Mouse (Mus musculus): ENCODE data around the gene Klhl40. TPM values are rescaled to one million over a fixed set of nuclear protein-coding genes. Genes with fewer than 3 reads are reported as not detected.

Gene Klhl40
- total RNA-seq, 2 experiments from 2014 or later = 3.3 to 4.4 TPM

- DNase-seq (ENCODE audit: extremely low spot score in 1 of 2, low spot score in 1 of 2) = no peak
Observed at GRCm38 (mm10) chr9:121775951-121776350, 1.5 kb upstream of the Klhl40 start.

- DNase-seq (ENCODE audit: extremely low spot score in 1 of 2, low spot score in 1 of 2) = no peak
Observed at GRCm38 (mm10) chr9:121776511-121776910, 896 bp upstream of the Klhl40 start.

- DNase-seq (ENCODE audit: extremely low spot score in 1 of 2, low spot score in 1 of 2) = peak; percentile 54 to 60
Observed at GRCm38 (mm10) chr9:121778066-121778624, 738 bp downstream of the Klhl40 start.

- no peak for DNase-seq (ENCODE audit: extremely low spot score in 1 of 2, low spot score in 1 of 2)
Observed at GRCm38 (mm10) chr9:121784801-121785200, 7.4 kb downstream of the Klhl40 start.

- DNase-seq (ENCODE audit: extremely low spot score in 1 of 2, low spot score in 1 of 2) = no peak
Observed at GRCm38 (mm10) chr9:121785261-121785660, 7.9 kb downstream of the Klhl40 start.

GRCm38 (mm10) chr9:121786359-121786758 lies 9.0 kb downstream of the Klhl40 start:
- no peak for DNase-seq (ENCODE audit: extremely low spot score in 1 of 2, low spot score in 1 of 2)

- peak in 1 of 2 experiments; percentile 58 for DNase-seq (ENCODE audit: extremely low spot score in 1 of 2, low spot score in 1 of 2)
Observed at GRCm38 (mm10) chr9:121791206-121791605, 13.8 kb downstream of the Klhl40 start.

- DNase-seq (ENCODE audit: extremely low spot score in 1 of 2, low spot score in 1 of 2) = no peak
Observed at GRCm38 (mm10) chr9:121791757-121792521, 14.5 kb downstream of the Klhl40 start, which contains the start of gene Hhatl. Hhatl (minus strand) TSS chr9:121792507.

GRCm38 (mm10) chr9:121794972-121795539 lies 17.6 kb downstream of the Klhl40 start:
- peak in 1 of 2 experiments; percentile 29 for DNase-seq (ENCODE audit: extremely low spot score in 1 of 2, low spot score in 1 of 2)

GRCm38 (mm10) chr9:121797722-121798121 lies 20.3 kb downstream of the Klhl40 start:
- no peak for DNase-seq (ENCODE audit: extremely low spot score in 1 of 2, low spot score in 1 of 2)

GRCm38 (mm10) chr9:121798887-121799520 lies 21.6 kb downstream of the Klhl40 start:
- no peak for DNase-seq (ENCODE audit: extremely low spot score in 1 of 2, low spot score in 1 of 2)

GRCm38 (mm10) chr9:121802747-121803146 lies 25.3 kb downstream of the Klhl40 start:
- no peak for DNase-seq (ENCODE audit: extremely low spot score in 1 of 2, low spot score in 1 of 2)

GRCm38 (mm10) chr9:121807546-121807945 lies 30.1 kb downstream of the Klhl40 start:
- no peak for DNase-seq (ENCODE audit: extremely low spot score in 1 of 2, low spot score in 1 of 2)

- DNase-seq (ENCODE audit: extremely low spot score in 1 of 2, low spot score in 1 of 2) = peak in 1 of 2 experiments; percentile 34
Observed at GRCm38 (mm10) chr9:121807947-121808346, 30.5 kb downstream of the Klhl40 start.

GRCm38 (mm10) chr9:121808511-121808910 lies 31.1 kb downstream of the Klhl40 start:
- DNase-seq (ENCODE audit: extremely low spot score in 1 of 2, low spot score in 1 of 2) = no peak

GRCm38 (mm10) chr9:121810081-121810821 lies 32.8 kb downstream of the Klhl40 start:
- peak in 1 of 2 experiments; percentile 56 for DNase-seq (ENCODE audit: extremely low spot score in 1 of 2, low spot score in 1 of 2)

- DNase-seq (ENCODE audit: extremely low spot score in 1 of 2, low spot score in 1 of 2) = no peak
Observed at GRCm38 (mm10) chr9:121815183-121815582, 37.8 kb downstream of the Klhl40 start.

GRCm38 (mm10) chr9:121819073-121819770 lies 41.8 kb downstream of the Klhl40 start:
- DNase-seq (ENCODE audit: extremely low spot score in 1 of 2, low spot score in 1 of 2) = no peak

- no peak for DNase-seq (ENCODE audit: extremely low spot score in 1 of 2, low spot score in 1 of 2)
Observed at GRCm38 (mm10) chr9:121819771-121820471, 42.5 kb downstream of the Klhl40 start.

Data from layer of hippocampus, postnatal 25 days (tissue).